Mouse (Mus musculus) liver, postnatal 0 days (tissue): ENCODE measurements at regions not wholly inside any gene's neighbourhood (a gene's known extent, or its start where the extent isn't known, plus 50 kb on each side); places are given as distances from the start of the nearest gene placed in this dataset.

Experiments used
- CTCF ChIP-seq: sonication (generic); IDR thresholded peaks from 2 replicates; pipeline ENCODE4 v1.5.1; 2016; ENCODE audit warnings: antibody characterized with exemption, low read depth
- EP300 ChIP-seq: IDR thresholded peaks from 2 replicates; pipeline ENCODE4 v1.6.1; 2016; ENCODE audit warnings: antibody characterized with exemption, low read depth, mild to moderate bottlenecking

DNA sequence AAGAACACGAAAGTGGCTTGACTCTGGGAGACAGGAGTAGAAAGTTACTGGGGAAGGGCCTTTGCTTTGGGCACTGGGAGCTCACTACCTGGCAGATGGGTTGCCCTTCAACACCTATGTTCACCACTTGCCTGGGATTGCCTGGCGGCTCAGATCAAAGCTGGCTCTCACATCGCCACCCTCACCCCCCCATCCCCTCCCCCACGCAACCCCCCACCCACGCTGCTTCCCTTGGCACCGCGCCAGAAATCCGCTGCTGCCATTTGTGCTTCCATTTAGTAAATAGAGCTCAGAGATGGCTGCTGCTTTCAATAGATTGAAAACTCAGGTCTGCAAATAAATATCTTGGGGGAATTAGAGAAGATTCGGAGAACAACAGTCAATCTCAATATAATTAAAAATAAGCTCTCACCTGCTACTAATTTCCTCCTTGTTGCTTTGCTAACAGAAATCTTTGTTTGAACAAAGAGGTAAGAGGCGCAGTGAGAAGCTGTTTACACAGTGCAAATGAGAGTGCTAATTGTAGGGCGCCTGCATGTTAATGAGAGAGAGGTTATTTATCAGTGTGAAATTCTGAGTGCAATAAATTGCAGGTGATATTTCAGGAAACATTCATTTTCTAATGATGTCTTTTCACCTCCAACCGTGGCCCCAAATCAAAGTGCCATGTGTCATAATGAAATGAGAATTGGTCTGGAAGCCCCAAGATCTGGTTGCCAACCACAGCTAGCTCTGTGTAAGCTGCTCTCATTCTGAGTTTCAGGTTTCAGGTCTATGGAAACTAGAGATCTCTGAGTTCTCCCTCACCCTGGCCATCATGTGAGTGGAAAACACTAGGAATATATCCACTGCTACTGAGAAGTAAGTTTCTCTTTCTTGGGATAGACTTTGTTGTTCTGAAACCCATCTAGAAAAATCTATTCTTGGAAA, 198.3 kb upstream of the Nr4a3 start:
- TF ChIP-seq CTCF (no peak), EP300 (no peak)
